Mouse (Mus musculus) left cerebral cortex, adult 9 months (tissue): ENCODE data around the gene Tcf20.

Experiments used
- DNase-seq, 2 experiments: peaks; one replicate each; pipeline ENCODE4 v3.0.0; 2022; ENCODE audit warnings: low spot score in 2 of 2

Gene Tcf20

GRCm38 (mm10) chr15:82992911-82993310, 5.2 kb upstream of the Tcf20 start:
- no peak for DNase-seq

GRCm38 (mm10) chr15:82992079-82992783, 4.6 kb upstream of the Tcf20 start:
- DNase-seq: no peak

DNA sequence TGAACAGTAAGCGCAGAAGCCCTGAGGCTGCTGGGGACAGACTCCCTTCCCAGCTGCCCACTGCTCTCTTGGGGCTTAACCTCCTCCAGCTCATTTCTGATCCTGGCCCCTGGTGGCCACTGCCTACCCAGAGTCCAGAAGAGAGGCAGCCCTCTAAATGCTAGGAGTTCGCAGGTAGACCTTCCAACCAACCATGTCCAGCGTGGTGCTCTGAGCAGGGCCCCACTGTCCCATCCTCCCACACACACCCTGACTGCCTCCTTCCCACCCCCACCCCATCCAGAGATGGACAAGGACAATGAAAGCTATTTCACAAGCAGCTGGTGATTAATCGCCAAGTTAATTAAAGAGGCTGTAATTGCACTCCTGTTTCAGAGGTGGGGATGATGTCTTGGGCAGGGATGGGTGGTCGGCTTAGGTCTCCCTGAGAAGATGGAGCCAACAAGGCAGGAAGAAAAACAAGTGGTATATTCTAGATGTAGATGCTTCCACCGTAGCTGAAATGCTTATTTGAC, 1.6 kb upstream of the Tcf20 start:
- no peak for DNase-seq

- no peak for DNase-seq
Measured at GRCm38 (mm10) chr15:82987014-82987731, 499 bp downstream of the Tcf20 start.

DNA sequence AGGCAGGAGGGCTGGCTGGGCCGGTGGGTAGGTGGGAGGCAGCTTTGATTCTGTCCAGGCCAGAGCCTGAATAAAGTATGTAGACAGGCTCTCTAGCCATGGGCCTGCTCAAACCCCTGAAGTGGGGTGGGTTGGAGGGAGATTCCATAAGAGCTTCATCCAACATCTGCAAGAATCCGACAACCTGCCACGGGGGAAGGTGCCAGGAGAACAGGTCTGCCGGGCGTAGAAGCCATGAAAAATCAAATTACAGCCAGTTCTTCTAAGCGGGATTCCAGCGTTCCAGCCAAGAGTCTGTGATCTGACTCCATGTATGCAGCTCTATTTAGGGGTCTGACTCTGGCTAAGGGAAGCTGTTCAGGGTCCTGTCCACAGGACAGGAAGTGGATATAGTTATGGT, 3.1 kb downstream of the Tcf20 start:
- DNase-seq: no peak

DNA sequence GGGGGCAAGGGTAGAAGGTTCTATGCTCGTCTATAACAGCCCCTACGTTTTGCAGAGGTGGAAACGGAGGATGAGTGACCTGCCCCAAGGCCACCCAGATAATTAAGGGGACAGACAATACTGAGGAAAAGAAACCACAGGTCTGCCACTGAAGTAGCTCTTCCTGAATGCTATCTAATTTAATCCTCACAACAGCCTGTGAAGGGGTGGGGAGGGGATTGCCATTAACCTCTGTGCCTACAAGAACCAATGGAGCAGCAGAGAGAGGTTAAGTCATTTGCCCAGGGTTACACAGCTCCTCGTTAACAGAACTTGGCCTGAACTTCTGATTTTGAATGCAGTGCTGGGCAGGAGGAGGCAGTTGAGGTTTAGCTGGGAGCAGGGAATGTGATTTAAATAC, 3.6 kb downstream of the Tcf20 start:
- DNase-seq: no peak

- DNase-seq: no peak
Measured at GRCm38 (mm10) chr15:82983416-82984026, 4.2 kb downstream of the Tcf20 start.

- DNase-seq: no peak
Measured at GRCm38 (mm10) chr15:82982724-82983415, 4.8 kb downstream of the Tcf20 start.

GRCm38 (mm10) chr15:82981676-82982520, 5.8 kb downstream of the Tcf20 start:
- no peak for DNase-seq

DNA sequence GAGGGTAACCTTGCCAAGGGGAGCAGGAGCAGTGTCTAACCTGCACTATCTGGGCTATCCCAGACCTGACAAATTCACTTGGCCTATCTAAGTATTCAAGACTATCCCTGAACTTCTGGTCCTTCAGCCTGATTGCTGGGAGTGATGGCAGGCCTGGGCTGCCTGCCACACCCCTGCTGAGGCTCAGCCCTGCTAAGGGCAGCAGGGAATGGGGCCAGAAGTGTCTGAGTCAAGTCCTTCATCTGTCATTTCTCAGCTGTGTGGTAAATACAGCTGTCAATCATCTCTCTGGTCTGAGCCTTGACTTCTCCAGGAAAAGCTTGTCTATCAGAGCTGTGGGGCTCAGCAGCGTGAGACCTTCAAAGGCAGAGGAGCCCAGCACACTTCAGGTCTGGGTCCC, 8.1 kb downstream of the Tcf20 start:
- DNase-seq: no peak

- no peak for DNase-seq
Measured at GRCm38 (mm10) chr15:82974471-82974870, 13.2 kb downstream of the Tcf20 start.

- DNase-seq: no peak
Measured at GRCm38 (mm10) chr15:82969206-82969721, 18.4 kb downstream of the Tcf20 start.

GRCm38 (mm10) chr15:82968449-82968848, 19.2 kb downstream of the Tcf20 start:
- peak in 1 of 2 experiments; percentile 42 for DNase-seq

DNA sequence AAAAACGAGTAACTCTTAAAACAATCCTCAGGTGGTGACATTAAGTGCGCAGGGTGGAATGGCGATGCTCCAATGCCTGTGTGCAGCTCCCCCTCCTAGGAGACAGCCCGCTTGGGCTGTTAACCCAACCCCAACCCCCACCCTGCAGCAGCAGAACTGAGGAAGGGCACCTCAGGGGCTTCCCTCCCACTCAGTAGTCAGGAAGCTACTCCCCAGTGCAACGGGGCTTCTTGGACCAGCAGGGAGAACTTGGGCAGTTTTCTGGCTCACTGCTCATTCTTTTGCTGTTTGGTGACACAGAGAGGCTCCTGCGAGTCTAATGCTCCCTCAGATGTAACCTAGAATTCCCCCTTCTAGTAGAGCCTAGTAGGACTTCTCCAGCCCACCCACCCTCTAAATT, 19.7 kb downstream of the Tcf20 start:
- no peak for DNase-seq

GRCm38 (mm10) chr15:82964266-82964825, 23.3 kb downstream of the Tcf20 start:
- DNase-seq: no peak

- no peak for DNase-seq
Measured at GRCm38 (mm10) chr15:82963556-82964156, 24.0 kb downstream of the Tcf20 start.

DNA sequence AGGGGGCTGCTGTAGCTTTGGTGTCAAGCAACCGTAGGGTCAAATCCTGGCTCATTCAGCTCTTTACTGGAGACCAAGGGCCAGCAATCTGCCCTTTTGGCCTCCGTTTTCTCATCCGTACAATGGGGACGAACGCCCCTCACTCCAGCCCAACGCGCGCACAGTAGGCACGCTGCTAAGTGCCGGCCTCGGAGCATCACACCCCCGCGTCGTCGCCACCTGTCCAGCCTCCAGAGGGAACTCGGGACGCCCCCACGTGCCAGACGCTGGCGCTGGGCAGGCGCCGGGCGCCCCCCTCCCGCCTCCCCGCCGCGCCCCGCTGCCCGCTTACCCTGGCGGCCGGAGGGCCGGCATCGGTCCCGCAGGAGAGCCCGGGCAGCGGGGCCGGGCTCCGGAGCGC, 24.6 kb downstream of the Tcf20 start:
- no peak for DNase-seq

DNA sequence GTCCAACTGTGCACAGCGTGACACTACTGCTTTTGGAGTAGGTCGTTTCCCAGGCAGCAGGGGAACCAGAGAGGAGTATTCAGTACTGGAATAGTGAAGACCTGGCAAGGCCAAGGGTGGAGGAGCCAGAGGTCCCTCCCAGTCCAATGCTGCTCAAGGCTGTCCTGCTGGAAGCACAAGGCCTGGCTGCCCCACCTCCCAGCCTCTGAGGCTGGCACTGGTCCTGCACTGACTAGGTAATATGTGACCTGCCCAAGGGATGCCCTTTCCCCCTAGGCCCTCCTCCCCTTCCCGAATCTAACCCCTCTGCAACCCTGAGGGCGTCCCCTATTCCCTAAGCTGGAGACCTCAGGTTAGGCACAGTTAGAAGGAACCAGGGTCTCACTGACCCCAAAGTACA, 25.1 kb downstream of the Tcf20 start:
- DNase-seq: no peak

DNA sequence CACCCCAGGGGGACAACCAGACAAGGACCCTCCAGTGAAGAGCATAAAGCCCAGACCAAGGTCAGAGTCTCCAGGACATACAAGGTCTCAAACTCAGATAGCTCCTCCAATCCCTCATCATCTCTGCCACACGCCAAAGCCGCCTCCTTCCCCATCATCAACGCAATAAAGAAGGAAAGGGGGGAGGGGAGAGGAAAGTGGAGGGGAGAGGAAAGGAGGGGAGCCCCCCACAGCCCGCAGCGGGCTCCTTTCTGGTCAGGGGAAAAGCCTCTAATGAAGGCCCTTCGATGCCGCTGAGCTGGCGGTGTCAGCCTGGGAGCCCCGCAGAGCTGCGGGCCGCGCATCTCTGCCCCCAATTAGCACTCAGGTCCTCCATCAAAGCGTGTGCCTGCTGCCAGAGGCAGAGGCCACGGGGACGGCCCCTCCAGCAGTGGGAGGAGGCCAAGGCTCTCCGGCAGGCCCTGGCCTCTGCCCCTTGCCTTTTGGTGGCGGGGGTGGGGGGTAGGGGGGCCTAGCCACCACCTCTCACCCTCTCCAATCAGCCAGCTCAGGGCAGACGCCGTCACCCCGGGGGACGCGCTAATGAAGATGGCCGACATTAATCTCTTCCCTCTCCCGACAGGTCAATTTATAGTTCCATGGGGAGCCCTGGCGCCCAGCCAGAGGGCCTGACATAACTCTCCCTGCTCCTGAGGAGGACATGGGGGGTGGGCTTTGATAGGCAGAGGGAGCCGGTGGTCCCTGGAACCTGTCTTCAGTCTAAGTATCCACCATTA, 26.7 kb downstream of the Tcf20 start:
- no peak for DNase-seq
